Mouse (Mus musculus) cerebellum, adult 9-11 months (tissue): ENCODE results near the gene Cyp11a1.

Experiments
- DNase-seq: peaks from one replicate; pipeline ENCODE4 v3.0.0; 2022

Gene Cyp11a1

GRCm38 (mm10) chr9:58047061-58047460 lies 40.9 kb downstream of the Cyp11a1 start:
- no peak for DNase-seq

- no peak for DNase-seq
Observed at GRCm38 (mm10) chr9:58048621-58049020, 42.4 kb downstream of the Cyp11a1 start.

- DNase-seq, result no peak
Observed at GRCm38 (mm10) chr9:58049186-58049585, 43.0 kb downstream of the Cyp11a1 start.

GRCm38 (mm10) chr9:58049861-58050260 lies 43.6 kb downstream of the Cyp11a1 start:
- no peak for DNase-seq

GRCm38 (mm10) chr9:58051937-58052336 lies 45.7 kb downstream of the Cyp11a1 start:
- no peak for DNase-seq

- peak; percentile 56 for DNase-seq
Observed at GRCm38 (mm10) chr9:58053102-58053501, 46.9 kb downstream of the Cyp11a1 start.

GRCm38 (mm10) chr9:58053544-58053943 lies 47.3 kb downstream of the Cyp11a1 start:
- DNase-seq, result no peak

GRCm38 (mm10) chr9:58054032-58054431 lies 47.8 kb downstream of the Cyp11a1 start:
- no peak for DNase-seq

- no peak for DNase-seq
Observed at GRCm38 (mm10) chr9:58055666-58056065, 49.5 kb downstream of the Cyp11a1 start.

- DNase-seq, result no peak
Observed at GRCm38 (mm10) chr9:58059920-58060319, 53.7 kb downstream of the Cyp11a1 start.

GRCm38 (mm10) chr9:58060677-58061667 lies 54.8 kb downstream of the Cyp11a1 start:
- no peak for DNase-seq

- no peak for DNase-seq
Observed at GRCm38 (mm10) chr9:58063531-58063930, 57.3 kb downstream of the Cyp11a1 start, which contains the start of gene Stra6. Stra6 (plus strand) TSS chr9:58063788.

- DNase-seq, result no peak
Observed at GRCm38 (mm10) chr9:58065532-58065931, 59.3 kb downstream of the Cyp11a1 start.

- no peak for DNase-seq
Observed at GRCm38 (mm10) chr9:58065977-58066730, 59.9 kb downstream of the Cyp11a1 start.

GRCm38 (mm10) chr9:58066731-58067095 lies 60.5 kb downstream of the Cyp11a1 start:
- peak; percentile 48 for DNase-seq

GRCm38 (mm10) chr9:58067546-58067945 lies 61.3 kb downstream of the Cyp11a1 start:
- peak; percentile 84 for DNase-seq

- no peak for DNase-seq
Observed at GRCm38 (mm10) chr9:58074561-58074960, 68.3 kb downstream of the Cyp11a1 start.
